9 mouse cellular contexts compared by ENCODE assay signal in genomic region chr7:29523700-29524099, GRCm38 (mm10). TPM values are rescaled to one million over a fixed set of nuclear protein-coding genes. Genes with fewer than 3 reads are reported as not detected.
DNase-seq lines count a peak whose midpoint lies in the region; ATAC-seq lines count a peak whose summit lies in the region.
"Had no signal": no experiment of that assay in that cellular context is flagged by ENCODE, and none has a peak within 500 bp of the region (broad histone marks: within the 10 kb centered on the region; RNA-seq: fewer than 3 reads in every experiment).

No protein-coding gene starts in this region.

- intact Hi-C loops in heart, postnatal 10 days (cut with DNase I) = loop anchor here (2.0 to 10.0 kb wide), 4 partner anchors 86 to 479 kb away; partner anchors contain the start of gene 2200002D01Rik

- DNase-seq in heart, adult 11 months = peak; percentile 94
- DNase-seq in adrenal gland, postnatal 36 days = peak; percentile 77 to 86
- peak; percentile 79 for DNase-seq in embryonic facial prominence, embryonic 11.5 days (ENCODE audit: low spot score)
- DNase-seq in heart, postnatal 10 days = peak; percentile 84 to 90
- peak; percentile 76 to 86 for DNase-seq in left cerebral cortex, adult 18-20 months (ENCODE audit: low spot score in 2 of 2)
- peak; percentile 87 for DNase-seq in midbrain, embryonic 14.5 days

- no peak for ATAC-seq in heart, embryonic 12.5 days (ENCODE audit: insufficient number of reproducible peaks, low FRiP score)
- no peak for ATAC-seq in embryonic facial prominence, embryonic 11.5 days (replicated peaks; ENCODE audit: insufficient number of reproducible peaks, low FRiP score, low TSS enrichment, low read depth)
- no peak for ATAC-seq in midbrain, embryonic 14.5 days (ENCODE audit: low FRiP score, low TSS enrichment)
- ATAC-seq in stomach, embryonic 15.5 days (ENCODE audit: insufficient read depth, low FRiP score, low read depth) = 0 out of 2 replicates have a peak, but pooled peaks have one; percentile 15

- 0% methylated on average over 5 of the region's 5 CpGs for WGBS in heart, embryonic 12.5 days
- WGBS in embryonic facial prominence, embryonic 11.5 days = 2% methylated on average over 5 of the region's 5 CpGs
- 2% methylated on average over 5 of the region's 5 CpGs for WGBS in midbrain, embryonic 14.5 days
- under 1% methylated on average over 5 of the region's 5 CpGs for WGBS in stomach, embryonic 15.5 days

- H3K4me2 ChIP-seq in heart, embryonic 12.5 days = no peak overlapping the region
- no peak overlapping the region for H3K4me2 ChIP-seq in embryonic facial prominence, embryonic 11.5 days (ENCODE audit: low read depth, low read length)
- H3K4me2 ChIP-seq in midbrain, embryonic 14.5 days (ENCODE audit: low read length) = no peak overlapping the region
- no peak overlapping the region for H3K4me2 ChIP-seq in stomach, embryonic 15.5 days
- H3K4me2 ChIP-seq: lung, embryonic 15.5 days had no signal

- H3K4me1 ChIP-seq in heart, embryonic 12.5 days (replicated peaks) = peaks cover 4% of the 10 kb centered on the region; the same call in 1 of the 2 replicates
- H3K4me1 ChIP-seq in embryonic facial prominence, embryonic 11.5 days (ENCODE audit: control insufficient read depth, insufficient read depth, low read length) = no peaks in the 10 kb centered on the region
- H3K4me1 ChIP-seq in midbrain, embryonic 14.5 days (ENCODE audit: control insufficient read depth, insufficient read depth, low read length) = peaks cover 5% of the 10 kb centered on the region; the same call in 1 of the 2 replicates
- no peaks in the 10 kb centered on the region for H3K4me1 ChIP-seq in stomach, embryonic 15.5 days

- H3K9me3 ChIP-seq in heart, embryonic 12.5 days (replicated peaks) = peaks cover 4% of the 10 kb centered on the region; the same call in 1 of the 2 replicates
- no peaks in the 10 kb centered on the region for H3K9me3 ChIP-seq in embryonic facial prominence, embryonic 11.5 days (replicated peaks; ENCODE audit: control insufficient read depth, low read length)
- no peaks in the 10 kb centered on the region for H3K9me3 ChIP-seq in midbrain, embryonic 14.5 days (ENCODE audit: control insufficient read depth, low read length)
- H3K9me3 ChIP-seq in stomach, embryonic 15.5 days = no peaks in the 10 kb centered on the region
- H3K9me3 ChIP-seq: lung, embryonic 15.5 days had no signal

- no peak overlapping the region for H3K4me3 ChIP-seq in heart, embryonic 12.5 days
- H3K4me3 ChIP-seq in embryonic facial prominence, embryonic 11.5 days (ENCODE audit: low read depth, low read length) = no peak overlapping the region
- H3K4me3 ChIP-seq in midbrain, embryonic 14.5 days (replicated peaks; ENCODE audit: low read depth, low read length) = no peak overlapping the region
- H3K4me3 ChIP-seq in stomach, embryonic 15.5 days (replicated peaks) = no peak overlapping the region
- H3K4me3 ChIP-seq: lung, embryonic 15.5 days had no signal

- H3K27ac ChIP-seq in heart, embryonic 12.5 days (ENCODE audit: poor library complexity, severe bottlenecking) = no peak overlapping the region
- no peak overlapping the region for H3K27ac ChIP-seq in embryonic facial prominence, embryonic 11.5 days (replicated peaks; ENCODE audit: low read depth, low read length)
- H3K27ac ChIP-seq in midbrain, embryonic 14.5 days (replicated peaks; ENCODE audit: low read depth, low read length) = no peak overlapping the region
- H3K27ac ChIP-seq in stomach, embryonic 15.5 days = no peak overlapping the region
- H3K27ac ChIP-seq: lung, embryonic 15.5 days had no signal

- no peaks in the 10 kb centered on the region for H3K36me3 ChIP-seq in heart, embryonic 12.5 days
- no peaks in the 10 kb centered on the region for H3K36me3 ChIP-seq in embryonic facial prominence, embryonic 11.5 days (replicated peaks; ENCODE audit: control insufficient read depth, insufficient read depth, low read depth, low read length)
- no peaks in the 10 kb centered on the region for H3K36me3 ChIP-seq in midbrain, embryonic 14.5 days (ENCODE audit: control insufficient read depth, insufficient read depth, low read length)
- H3K36me3 ChIP-seq in stomach, embryonic 15.5 days = no peaks in the 10 kb centered on the region
- H3K36me3 ChIP-seq: lung, embryonic 15.5 days had no signal

- H3K27me3 ChIP-seq in heart, embryonic 12.5 days (replicated peaks) = peaks cover 50% of the 10 kb centered on the region
- no peaks in the 10 kb centered on the region for H3K27me3 ChIP-seq in embryonic facial prominence, embryonic 11.5 days (ENCODE audit: control insufficient read depth, insufficient read depth, low read length)
- no peaks in the 10 kb centered on the region for H3K27me3 ChIP-seq in midbrain, embryonic 14.5 days (ENCODE audit: control insufficient read depth, insufficient read depth, low read length)
- H3K27me3 ChIP-seq in stomach, embryonic 15.5 days (replicated peaks) = no peaks in the 10 kb centered on the region
- H3K27me3 ChIP-seq: lung, embryonic 15.5 days had no signal

- no peak overlapping the region for H3K9ac ChIP-seq in heart, embryonic 12.5 days
- no peak overlapping the region for H3K9ac ChIP-seq in embryonic facial prominence, embryonic 11.5 days (replicated peaks; ENCODE audit: low read length)
- no peak overlapping the region for H3K9ac ChIP-seq in midbrain, embryonic 14.5 days (replicated peaks; ENCODE audit: low read length)
- no peak overlapping the region for H3K9ac ChIP-seq in stomach, embryonic 15.5 days
- H3K9ac ChIP-seq: lung, embryonic 15.5 days had no signal

RNA-seq across cellular contexts. Expression of gene Sipa1l3, which starts 5.3 kb away (rescaled TPM):
- 3.7 and 3.8 TPM in 2 replicates for polyA plus RNA-seq in heart, embryonic 12.5 days (2016; fragmentation: Nextera tagmentation; extraction: Ambion mirVana)
- 10 to 100 TPM; 29.5 to 30.7 TPM for total RNA-seq in adrenal gland, postnatal 36 days (2021)
- polyA plus RNA-seq in embryonic facial prominence, embryonic 11.5 days (2014; fragmentation: Nextera tagmentation; extraction: Ambion mirVana) = 4.5 and 6.8 TPM in 2 replicates
- total RNA-seq in heart, postnatal 10 days (2021) = 10 to 100 TPM; 17.8 to 20.2 TPM
- 10 to 100 TPM; 54.7 to 54.9 TPM for total RNA-seq in left cerebral cortex, adult 18-20 months (2021)
- 16.1 and 17.6 TPM in 2 replicates for polyA plus RNA-seq in midbrain, embryonic 14.5 days (2014; fragmentation: Nextera tagmentation; extraction: Ambion mirVana)
- polyA plus RNA-seq in stomach, embryonic 15.5 days (2015; fragmentation: Nextera tagmentation; extraction: Ambion mirVana) = 22.0 and 31.3 TPM in 2 replicates
